Mouse (Mus musculus) intestine, postnatal 0 days (tissue): ENCODE measurements around the gene Ccdc70. TPM values are rescaled to one million over a fixed set of nuclear protein-coding genes. Genes with fewer than 3 reads are reported as not detected.
A peak's percentile ranks its signal among the peaks of the same experiment; 100 is the strongest.

ENCODE experiments used
- ATAC-seq: fragments of 200-750 bp; cut with Nextera tagmentation; 2 replicates; pipeline ENCODE4 v1.8.0; 2017; ENCODE audit warnings: mild to moderate bottlenecking, moderate TSS enrichment, moderate library complexity
- H3K27ac ChIP-seq: fragments of 300-500 bp; sonication (generic); 2 replicates; pipeline ENCODE4 v1.5.1; 2014; ENCODE audit warnings: mild to moderate bottlenecking, low read depth, low read length, moderate library complexity
- H3K27me3 ChIP-seq: fragments of 300-500 bp; sonication (generic); replicated peaks from 2 replicates; pipeline ENCODE4 v1.6.1; 2014; ENCODE audit warnings: low read length, mixed read lengths; ENCODE audit not compliant: control insufficient read depth, insufficient read depth
- H3K36me3 ChIP-seq: fragments of 300-500 bp; sonication (generic); 2 replicates; pipeline ENCODE4 v1.6.1; 2014; ENCODE audit warnings: mild to moderate bottlenecking, moderate library complexity; ENCODE audit not compliant: control insufficient read depth, insufficient read depth
- H3K4me1 ChIP-seq: fragments of 300-500 bp; sonication (generic); replicated peaks from 2 replicates; pipeline ENCODE4 v1.6.1; 2014; ENCODE audit warnings: antibody characterized with exemption, low read length, mixed read lengths; ENCODE audit not compliant: control insufficient read depth, insufficient read depth
- H3K4me2 ChIP-seq: fragments of 300-500 bp; sonication (generic); replicated peaks from 2 replicates; pipeline ENCODE4 v1.6.1; 2014; ENCODE audit warnings: low read depth, mild to moderate bottlenecking, moderate library complexity
- H3K4me3 ChIP-seq: fragments of 300-500 bp; sonication (generic); 2 replicates; pipeline ENCODE4 v1.5.1; 2014; ENCODE audit warnings: low read depth, low read length
- H3K9ac ChIP-seq: fragments of 300-500 bp; sonication (generic); 2 replicates; pipeline ENCODE4 v1.6.1; 2014; ENCODE audit warnings: mild to moderate bottlenecking, low read depth, low read length
- H3K9me3 ChIP-seq: fragments of 300-500 bp; sonication (generic); 2 replicates; pipeline ENCODE4 v1.6.1; 2016; ENCODE audit warnings: mixed run types; ENCODE audit not compliant: control insufficient read depth
- CTCF ChIP-seq: sonication (generic); IDR thresholded peaks from 2 replicates; pipeline ENCODE4 v1.5.1; 2016; ENCODE audit warnings: low read depth, mild to moderate bottlenecking, control low read depth, antibody characterized with exemption, moderate library complexity
- WGBS: fragments of 180-500 bp; shearing (Covaris S2); extraction: QIAGEN DNeasy Blood & Tissue Kit; methylation state at CpG from one replicate; pipeline ENCODE4 v1.1.7; 2014; 5-methylcytosine and 5-hydroxymethylcytosine counted together
- polyA plus RNA-seq: library from polyadenylated mRNA; unstranded; fragments of >200 nt; fragmentation: Nextera tagmentation; extraction: Ambion mirVana; gene quantifications from 2 replicates; pipeline ENCODE4 v1.2.1, GENCODE M21; 2015

Ccdc70 gene
- polyA plus RNA-seq, 1 experiment from 2014 or later, result not detected

DNA sequence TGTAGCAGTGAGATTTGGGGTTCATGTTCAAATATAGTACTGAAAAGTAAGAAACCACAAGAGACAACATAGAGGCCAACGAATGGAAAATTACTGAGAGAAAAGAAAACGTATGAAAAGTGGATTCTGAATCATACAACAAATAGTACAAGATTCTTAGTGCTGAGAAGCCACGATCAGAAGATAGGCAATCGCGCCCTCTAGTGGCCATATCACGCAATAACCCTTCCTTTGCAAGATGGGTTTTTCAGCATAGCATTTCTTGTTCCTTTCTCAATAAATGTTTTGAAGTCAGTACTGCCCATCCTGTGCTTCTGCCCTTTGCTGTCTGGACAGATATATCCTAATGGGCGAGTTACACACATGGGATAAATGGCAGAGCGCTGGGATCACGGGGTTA lies 14.3 kb upstream of the Ccdc70 start:
- Histone ChIP-seq H3K4me2 (no peak overlapping the region), H3K27me3 (no peaks in the 10 kb centered on the region), H3K36me3 (no peaks in the 10 kb centered on the region), H3K27ac (no peak overlapping the region), H3K4me1 (no peaks in the 10 kb centered on the region), H3K9ac (no peak overlapping the region), H3K4me3 (no peak overlapping the region), H3K9me3 (no peaks in the 10 kb centered on the region)
- WGBS, result 5% methylated on average over 9 of the region's 9 CpGs
- TF ChIP-seq CTCF, result peak; percentile 82
- no peak for ATAC-seq

DNA sequence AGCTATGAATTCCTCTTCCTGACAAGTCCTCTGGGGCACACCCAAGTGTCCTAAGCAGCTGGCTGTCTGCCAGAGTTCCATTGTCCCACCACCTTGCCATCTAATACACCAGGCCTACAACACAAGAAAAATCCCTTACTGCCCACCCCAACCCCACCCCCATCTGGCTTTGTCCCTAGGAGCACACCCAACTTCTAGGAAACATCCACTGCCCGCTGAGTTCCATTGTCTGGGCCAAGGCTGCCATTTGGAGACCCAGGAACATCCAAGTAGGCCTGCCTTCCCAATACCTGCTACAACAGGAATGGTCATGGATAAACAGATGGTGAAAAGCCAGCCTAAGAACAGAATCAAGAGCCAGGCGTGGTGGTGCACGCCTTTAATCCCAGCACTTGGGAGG lies 13.2 kb upstream of the Ccdc70 start:
- H3K4me2 ChIP-seq, result no peak overlapping the region
- no peaks in the 10 kb centered on the region for H3K36me3 ChIP-seq
- no peaks in the 10 kb centered on the region for H3K27me3 ChIP-seq
- H3K4me3 ChIP-seq, result no peak overlapping the region
- no peak overlapping the region for H3K9ac ChIP-seq
- TF ChIP-seq CTCF, result no peak
- no peak for ATAC-seq
- H3K9me3 ChIP-seq, result no peaks in the 10 kb centered on the region
- WGBS, result 83% methylated on average over 3 of the region's 3 CpGs
- no peaks in the 10 kb centered on the region for H3K4me1 ChIP-seq
- no peak overlapping the region for H3K27ac ChIP-seq

GRCm38 (mm10) chr8:21958414-21958813 lies 11.2 kb upstream of the Ccdc70 start, which contains the start of gene Fam90a1a:
Gene Fam90a1a, plus strand, starts transcription at chr8:21958714.
- 89% methylated on average over 2 of the region's 2 CpGs for WGBS

GRCm38 (mm10) chr8:21966646-21967045 lies 2.9 kb upstream of the Ccdc70 start:
- Histone ChIP-seq H3K4me1 (no peaks in the 10 kb centered on the region), H3K4me2 (no peak overlapping the region), H3K9ac (no peak overlapping the region), H3K9me3 (no peaks in the 10 kb centered on the region), H3K27ac (no peak overlapping the region), H3K27me3 (no peaks in the 10 kb centered on the region), H3K36me3 (no peaks in the 10 kb centered on the region), H3K4me3 (no peak overlapping the region)
- 81% methylated on average over 1 of the region's 1 CpGs for WGBS
- ATAC-seq, result no peak
- TF ChIP-seq CTCF, result no peak

More at GRCm38 (mm10) chr8:21958414-21958813, 11.2 kb upstream of the Ccdc70 start, which contains the start of gene Fam90a1a:
- Histone ChIP-seq H3K4me1 (no peaks in the 10 kb centered on the region), H3K4me3 (no peak within 1 kb of the TSS), H3K36me3 (no peaks in the 10 kb centered on the region), H3K9ac (no peak within 1 kb of the TSS), H3K4me2 (no peak within 1 kb of the TSS), H3K9me3 (no peaks in the 10 kb centered on the region), H3K27me3 (no peaks in the 10 kb centered on the region), H3K27ac (no peak within 1 kb of the TSS)
- TF ChIP-seq CTCF, result no peak
- ATAC-seq, result no peak

DNA sequence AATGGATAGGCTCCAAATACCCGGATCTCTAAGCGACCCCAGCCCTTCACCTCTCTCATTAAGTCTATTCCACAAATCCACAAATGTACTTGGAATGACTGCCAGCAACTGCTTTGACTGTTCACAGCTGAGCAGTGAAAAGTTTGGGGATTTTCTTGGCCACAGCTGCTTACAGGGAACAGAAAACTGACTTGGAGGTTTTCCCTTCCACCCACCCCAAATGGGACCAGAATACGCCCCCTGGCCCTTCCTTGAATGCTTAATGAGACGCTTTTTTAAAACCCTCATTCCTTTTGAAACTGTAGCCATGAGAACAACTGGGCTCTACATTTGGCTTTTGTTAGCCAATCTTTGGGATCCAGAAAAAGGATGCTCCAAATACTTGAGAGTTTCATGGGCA lies 8.6 kb downstream of the Ccdc70 start:
- Histone ChIP-seq H3K4me3 (no peak overlapping the region), H3K27me3 (no peaks in the 10 kb centered on the region), H3K36me3 (no peaks in the 10 kb centered on the region), H3K9me3 (no peaks in the 10 kb centered on the region), H3K4me2 (no peak overlapping the region), H3K27ac (no peak overlapping the region), H3K4me1 (no peaks in the 10 kb centered on the region), H3K9ac (no peak overlapping the region)
- no peak for ATAC-seq
- 61% methylated on average over 4 of the region's 4 CpGs for WGBS
- no peak for TF ChIP-seq CTCF

DNA sequence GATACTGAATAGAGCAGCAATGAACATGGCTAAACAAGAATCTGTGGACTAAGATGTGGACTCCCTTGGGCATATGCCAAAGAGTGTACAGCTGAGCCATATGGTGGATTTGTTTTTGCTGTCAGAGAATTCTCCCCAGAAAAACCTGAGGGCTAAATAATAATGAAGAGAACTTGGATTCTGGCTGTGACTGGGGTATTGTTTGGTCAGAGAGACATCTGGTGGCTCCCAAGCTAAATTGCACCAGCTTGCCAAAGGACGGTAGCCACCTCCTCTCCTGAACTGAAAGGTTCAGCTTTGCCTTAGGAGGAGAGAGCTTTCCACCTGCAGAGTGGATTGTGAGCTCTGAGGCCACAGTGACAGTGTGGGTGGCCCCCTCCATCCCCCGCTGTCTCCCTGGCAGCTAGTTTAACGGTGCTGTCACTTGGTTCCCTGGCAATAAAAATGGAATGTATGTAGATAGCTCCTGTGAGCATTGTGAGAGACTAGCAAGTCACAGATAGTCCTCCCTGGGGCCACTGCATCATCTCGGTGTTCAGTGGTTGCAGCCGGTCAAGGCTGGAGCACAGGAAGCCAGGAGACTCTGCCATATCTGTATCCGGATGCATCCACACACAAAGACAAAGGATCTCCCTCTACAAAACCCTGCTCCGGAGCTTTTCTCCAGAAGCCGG lies 12.2 kb downstream of the Ccdc70 start:
- H3K27ac ChIP-seq, result no peak overlapping the region
- no peak overlapping the region for H3K4me3 ChIP-seq
- H3K9ac ChIP-seq, result no peak overlapping the region
- peak; percentile 49 for TF ChIP-seq CTCF
- 54% methylated on average over 8 of the region's 8 CpGs for WGBS
- no peak overlapping the region for H3K4me2 ChIP-seq
- H3K9me3 ChIP-seq, result no peaks in the 10 kb centered on the region
- no peaks in the 10 kb centered on the region for H3K27me3 ChIP-seq
- no peak for ATAC-seq
- no peaks in the 10 kb centered on the region for H3K36me3 ChIP-seq
- no peaks in the 10 kb centered on the region for H3K4me1 ChIP-seq
